Mouse (Mus musculus): ENCODE measurements around the gene Esyt2. TPM values are rescaled to one million over a fixed set of nuclear protein-coding genes. Genes with fewer than 3 reads are reported as not detected.
"Not testable (repeated sequence)": the region's sequence is repeated elsewhere in the genome, so short reads cannot be mapped to it uniquely, and the experiment has no call there.

Gene Esyt2
- polyA plus RNA-seq, 1 experiment from 2014 or later: 11.1 TPM

DNA sequence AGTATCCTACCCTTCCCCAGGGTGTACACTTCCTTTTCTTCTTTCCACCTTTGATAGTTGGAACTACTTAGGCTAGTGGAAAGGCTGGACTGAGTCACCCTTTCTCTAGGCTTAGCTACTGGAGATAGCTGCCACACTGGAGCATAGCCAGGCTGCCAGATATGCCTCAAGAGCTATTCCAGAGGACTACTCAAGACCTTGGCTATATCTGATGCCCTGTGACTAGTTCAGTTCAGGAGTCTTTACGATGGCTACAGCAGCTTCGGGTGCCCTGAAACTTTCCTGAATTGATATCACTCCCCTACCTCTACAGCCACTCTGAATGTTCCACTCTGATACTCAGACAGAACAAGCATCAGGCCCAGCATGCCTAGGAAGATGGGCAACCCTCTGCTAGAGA is 16.2 kb upstream of the Esyt2 start:
- no peaks in the 10 kb centered on the region for H3K36me3 ChIP-seq
- WGBS: 94% methylated on average over 2 of the region's 2 CpGs
- no peak overlapping the region for H3K4me3 ChIP-seq
- no peak overlapping the region for H3K9ac ChIP-seq
- H3K9me3 ChIP-seq: no peaks in the 10 kb centered on the region
- ATAC-seq (ENCODE audit: low read depth): no peak
- H3K27me3 ChIP-seq: no peaks in the 10 kb centered on the region
- no peak overlapping the region for H3K27ac ChIP-seq (replicated peaks)
- H3K4me1 ChIP-seq (replicated peaks): peaks cover 16% of the 10 kb centered on the region; the same call in 1 of the 2 replicates
- no peak overlapping the region for H3K4me2 ChIP-seq

GRCm38 (mm10) chr12:116265275-116265674 is 15.7 kb upstream of the Esyt2 start:
- Histone ChIP-seq H3K27me3 (no peaks in the 10 kb centered on the region), H3K4me3 (no peak overlapping the region), H3K27ac (replicated peaks) (no peak overlapping the region), H3K4me1 (replicated peaks) (peaks cover 16% of the 10 kb centered on the region; the same call in 1 of the 2 replicates), H3K9ac (no peak overlapping the region), H3K9me3 (no peaks in the 10 kb centered on the region), H3K4me2 (no peak overlapping the region), H3K36me3 (no peaks in the 10 kb centered on the region)
- no peak for ATAC-seq (ENCODE audit: low read depth)
- WGBS: 88% methylated on average over 2 of the region's 2 CpGs

GRCm38 (mm10) chr12:116269450-116269849 is 11.5 kb upstream of the Esyt2 start:
- Histone ChIP-seq H3K4me3 (no peak overlapping the region), H3K9me3 (no peaks in the 10 kb centered on the region), H3K4me2 (no peak overlapping the region), H3K9ac (no peak overlapping the region), H3K4me1 (replicated peaks) (no peaks in the 10 kb centered on the region), H3K27me3 (no peaks in the 10 kb centered on the region), H3K27ac (replicated peaks) (no peak overlapping the region), H3K36me3 (no peaks in the 10 kb centered on the region)
- WGBS: 85% methylated on average over 5 of the region's 5 CpGs
- ATAC-seq (ENCODE audit: low read depth): no peak

- Histone ChIP-seq H3K4me1 (replicated peaks) (no peaks in the 10 kb centered on the region), H3K4me2 (no peak overlapping the region), H3K27ac (replicated peaks) (no peak overlapping the region), H3K27me3 (no peaks in the 10 kb centered on the region), H3K36me3 (no peaks in the 10 kb centered on the region), H3K4me3 (no peak overlapping the region), H3K9ac (no peak overlapping the region), H3K9me3 (no peaks in the 10 kb centered on the region)
- 75% methylated on average over 1 of the region's 1 CpGs for WGBS
- ATAC-seq (ENCODE audit: low read depth): no peak
Observed at GRCm38 (mm10) chr12:116270538-116270937, 10.5 kb upstream of the Esyt2 start.

GRCm38 (mm10) chr12:116271071-116271470 is 9.9 kb upstream of the Esyt2 start:
- Histone ChIP-seq H3K9ac (no peak overlapping the region), H3K27me3 (no peaks in the 10 kb centered on the region), H3K36me3 (no peaks in the 10 kb centered on the region), H3K4me1 (replicated peaks) (no peaks in the 10 kb centered on the region), H3K9me3 (no peaks in the 10 kb centered on the region), H3K4me3 (no peak overlapping the region), H3K27ac (replicated peaks) (no peak overlapping the region), H3K4me2 (no peak overlapping the region)
- ATAC-seq (ENCODE audit: low read depth): no peak
- 88% methylated on average over 2 of the region's 2 CpGs for WGBS

DNA sequence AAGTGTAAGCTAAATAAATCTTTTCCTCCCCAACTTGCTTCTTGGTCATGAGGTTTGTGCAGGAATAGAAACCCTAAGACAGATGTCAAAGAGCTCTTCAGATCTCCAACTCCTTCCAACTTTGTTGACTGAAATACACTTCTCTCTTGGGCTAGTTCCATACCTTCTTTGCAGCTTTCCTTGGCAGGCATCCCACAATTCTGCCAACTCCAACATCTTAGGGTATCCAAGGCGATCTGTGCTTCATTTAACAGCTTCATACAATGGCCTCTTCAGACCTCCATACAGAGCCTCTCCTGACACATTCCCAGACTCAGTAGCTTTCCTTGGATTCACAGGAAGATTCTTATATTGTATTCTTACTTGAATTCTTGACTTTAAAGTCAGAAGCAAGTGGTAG is 7.3 kb upstream of the Esyt2 start:
- H3K27me3 ChIP-seq: no peaks in the 10 kb centered on the region
- no peak overlapping the region for H3K27ac ChIP-seq (replicated peaks)
- H3K4me3 ChIP-seq: no peak overlapping the region
- no peak overlapping the region for H3K4me2 ChIP-seq
- ATAC-seq (ENCODE audit: low read depth): no peak
- 77% methylated on average over 1 of the region's 1 CpGs for WGBS
- no peaks in the 10 kb centered on the region for H3K4me1 ChIP-seq (replicated peaks)
- H3K9ac ChIP-seq: no peak overlapping the region
- no peaks in the 10 kb centered on the region for H3K9me3 ChIP-seq
- no peaks in the 10 kb centered on the region for H3K36me3 ChIP-seq

- H3K9me3 ChIP-seq; ATAC-seq (ENCODE audit: low read depth); H3K4me1 ChIP-seq (replicated peaks); H3K9ac ChIP-seq; H3K36me3 ChIP-seq; H3K27me3 ChIP-seq; H3K4me3 ChIP-seq; H3K27ac ChIP-seq (replicated peaks); H3K4me2 ChIP-seq: not testable (repeated sequence)
- 68% methylated on average over 2 of the region's 2 CpGs for WGBS
Observed at GRCm38 (mm10) chr12:116275086-116275485, 5.9 kb upstream of the Esyt2 start, which contains the start of gene Gm11027. Gm11027 (plus strand) TSS chr12:116275386.

DNA sequence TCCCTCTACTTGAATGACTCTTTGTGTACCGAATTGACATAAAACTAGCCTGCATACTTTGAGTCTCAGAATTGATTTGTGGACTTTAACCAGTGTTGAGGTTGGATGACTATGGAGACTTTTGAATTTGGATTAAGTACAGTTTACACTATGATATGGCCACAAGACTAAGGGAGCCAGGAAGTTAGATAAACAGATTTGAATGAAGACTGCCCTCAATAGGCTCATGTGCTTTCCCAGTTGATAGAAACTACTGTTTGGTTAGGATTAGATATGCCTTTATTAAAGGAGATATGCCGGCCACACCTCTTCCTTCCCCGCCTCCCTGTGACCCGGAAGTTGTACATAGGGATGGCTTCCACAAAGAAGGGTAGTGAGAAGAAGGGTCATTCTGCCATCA is 5.4 kb upstream of the Esyt2 start:
- no peaks in the 10 kb centered on the region for H3K9me3 ChIP-seq
- no peak overlapping the region for H3K4me2 ChIP-seq
- H3K4me1 ChIP-seq (replicated peaks): peaks cover 8% of the 10 kb centered on the region
- H3K27ac ChIP-seq (replicated peaks): no peak overlapping the region
- H3K4me3 ChIP-seq: no peak overlapping the region
- WGBS: 88% methylated on average over 4 of the region's 4 CpGs
- no peaks in the 10 kb centered on the region for H3K36me3 ChIP-seq
- H3K27me3 ChIP-seq: no peaks in the 10 kb centered on the region
- no peak overlapping the region for H3K9ac ChIP-seq
- ATAC-seq (ENCODE audit: low read depth): no peak

DNA sequence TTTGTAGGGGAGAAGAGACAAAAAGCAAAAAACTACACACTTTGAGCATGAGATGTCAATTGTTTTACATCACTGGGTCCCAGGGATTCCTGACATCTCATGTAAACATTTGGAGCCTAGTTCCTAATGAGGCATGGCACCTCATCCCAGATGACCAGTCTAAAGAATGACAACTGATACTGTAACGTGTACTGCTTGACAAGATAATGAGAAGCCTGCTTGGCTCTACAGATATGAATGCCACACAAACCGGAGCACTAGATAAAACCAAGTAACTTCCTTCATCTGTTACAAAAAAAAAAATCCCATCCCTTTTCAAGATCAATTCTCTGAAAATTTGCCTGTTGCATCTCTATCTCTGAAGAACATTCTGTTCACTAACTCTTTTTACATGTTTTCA is 4.0 kb upstream of the Esyt2 start:
- Histone ChIP-seq H3K9me3 (no peaks in the 10 kb centered on the region), H3K36me3 (no peaks in the 10 kb centered on the region), H3K4me3 (no peak overlapping the region), H3K4me2 (no peak overlapping the region), H3K4me1 (replicated peaks) (peaks cover 10% of the 10 kb centered on the region), H3K27ac (replicated peaks) (no peak overlapping the region), H3K27me3 (no peaks in the 10 kb centered on the region), H3K9ac (no peak overlapping the region)
- ATAC-seq (ENCODE audit: low read depth): no peak
- 75% methylated on average over 2 of the region's 2 CpGs for WGBS

DNA sequence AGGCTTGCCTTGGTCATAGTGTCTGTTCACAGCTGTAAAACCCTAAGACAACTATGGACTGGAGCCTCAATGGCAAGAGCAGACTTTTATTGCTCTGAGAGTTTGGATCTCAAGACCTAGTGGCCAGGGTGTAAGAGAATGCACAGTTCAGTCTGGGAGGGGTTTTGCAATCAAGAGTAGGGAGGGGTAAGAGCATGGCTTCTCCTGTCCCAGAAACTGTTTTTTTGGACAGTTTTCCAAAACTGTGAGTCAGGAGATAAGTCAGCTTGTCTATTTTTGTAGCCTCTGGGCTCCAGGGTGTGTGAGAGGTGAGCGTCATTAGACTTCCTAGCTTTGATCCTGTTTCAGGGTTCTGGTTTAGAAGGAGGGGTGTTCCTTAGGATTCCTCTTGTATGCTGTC is 2.5 kb upstream of the Esyt2 start:
- Histone ChIP-seq H3K4me1 (replicated peaks) (peaks cover 22% of the 10 kb centered on the region), H3K9ac (no peak overlapping the region), H3K27ac (replicated peaks) (no peak overlapping the region), H3K27me3 (no peaks in the 10 kb centered on the region), H3K36me3 (no peaks in the 10 kb centered on the region), H3K9me3 (no peaks in the 10 kb centered on the region), H3K4me2 (no peak overlapping the region), H3K4me3 (no peak overlapping the region)
- ATAC-seq (ENCODE audit: low read depth): no peak
- WGBS: 92% methylated on average over 1 of the region's 1 CpGs

GRCm38 (mm10) chr12:116279181-116279580 is 1.8 kb upstream of the Esyt2 start:
- no peak for ATAC-seq (ENCODE audit: low read depth)
- peaks cover 23% of the 10 kb centered on the region for H3K4me1 ChIP-seq (replicated peaks)

GRCm38 (mm10) chr12:116280149-116280652 is 795 bp upstream of the Esyt2 start:
- H3K9ac ChIP-seq: peak overlapping the region; percentile 94
- H3K4me3 ChIP-seq: peak overlapping the region; percentile 97
- H3K4me2 ChIP-seq: peak overlapping the region; percentile 67
- peaks cover 23% of the 10 kb centered on the region for H3K4me1 ChIP-seq (replicated peaks)
- ATAC-seq (ENCODE audit: low read depth): no peak
- H3K27ac ChIP-seq (replicated peaks): peak overlapping the region; percentile 97
- H3K36me3 ChIP-seq: no peaks in the 10 kb centered on the region
- WGBS: 2% methylated on average over 7 of the region's 7 CpGs
- no peaks in the 10 kb centered on the region for H3K9me3 ChIP-seq
- H3K27me3 ChIP-seq: no peaks in the 10 kb centered on the region

More at GRCm38 (mm10) chr12:116279181-116279580, 1.8 kb upstream of the Esyt2 start:
- Histone ChIP-seq H3K4me2 (no peak overlapping the region), H3K9ac (no peak overlapping the region), H3K27ac (replicated peaks) (no peak overlapping the region), H3K27me3 (no peaks in the 10 kb centered on the region), H3K36me3 (no peaks in the 10 kb centered on the region), H3K4me3 (no peak overlapping the region), H3K9me3 (no peaks in the 10 kb centered on the region)
- WGBS: 85% methylated on average over 2 of the region's 2 CpGs
